Mouse (Mus musculus) bone marrow macrophage, adult 2 months (primary cell): ENCODE measurements around the gene Tgfbr3. TPM values are rescaled to one million over a fixed set of nuclear protein-coding genes. Genes with fewer than 3 reads are reported as not detected.

Source experiments
- H3K27ac ChIP-seq: 2 replicates; pipeline ENCODE4 v1.5.1; 2012; ENCODE audit warnings: low read depth, low read length; ENCODE audit not compliant: insufficient read depth
- H3K4me1 ChIP-seq: 2 replicates; pipeline ENCODE4 v1.6.1; 2012; ENCODE audit warnings: low read length; ENCODE audit not compliant: control insufficient read depth, insufficient read depth
- H3K4me3 ChIP-seq: 2 replicates; pipeline ENCODE4 v1.5.1; 2012; ENCODE audit warnings: mild to moderate bottlenecking, low read length, moderate library complexity; ENCODE audit not compliant: insufficient read depth
- CTCF ChIP-seq: IDR thresholded peaks from 2 replicates; pipeline ENCODE4 v1.5.1; 2012; ENCODE audit warnings: low read depth, mild to moderate bottlenecking, low read length, moderate library complexity
- POLR2A ChIP-seq: IDR thresholded peaks from 2 replicates; pipeline ENCODE4 v1.6.1; 2012; ENCODE audit warnings: mild to moderate bottlenecking, low read depth, low read length, borderline replicate concordance
- polyA plus RNA-seq: library from polyadenylated mRNA; stranded (reverse); fragments of >200 nt; gene quantifications from 2 replicates; pipeline ENCODE4 v1.2.4, GENCODE M21; 2012; ENCODE audit not compliant: missing spikeins, insufficient read depth, insufficient read length

Gene Tgfbr3
- polyA plus RNA-seq, 1 experiment, result 1.1 TPM

GRCm38 (mm10) chr5:107193160-107193559, 96.3 kb downstream of the Tgfbr3 start:
- H3K27ac ChIP-seq, result no peak overlapping the region

DNA sequence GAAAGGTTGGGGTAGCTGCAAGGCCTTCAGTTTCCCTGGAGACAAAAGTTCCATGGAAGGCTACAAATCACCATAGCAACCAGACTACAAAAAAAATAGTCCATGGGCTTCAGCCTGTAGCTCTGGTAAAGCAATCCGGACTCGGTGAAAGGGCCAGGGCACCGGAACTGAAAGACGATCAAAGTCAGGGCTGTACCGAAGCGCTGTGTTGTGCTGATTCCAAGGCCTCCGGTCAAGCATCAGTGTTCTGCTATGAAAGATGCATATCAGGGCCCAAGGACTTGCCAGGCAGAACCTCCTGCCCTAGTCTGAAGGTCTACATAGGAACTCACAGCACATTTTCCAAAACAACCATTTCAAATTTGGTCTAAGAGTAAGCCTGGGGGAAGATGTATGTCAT, 97.1 kb downstream of the Tgfbr3 start:
- H3K4me3 ChIP-seq, result no peak overlapping the region
- no peak overlapping the region for H3K27ac ChIP-seq
- TF ChIP-seq POLR2A (no peak), CTCF (no peak)

More at GRCm38 (mm10) chr5:107193160-107193559, 96.3 kb downstream of the Tgfbr3 start:
- no peaks in the 10 kb centered on the region for H3K4me1 ChIP-seq
- TF ChIP-seq CTCF (no peak), POLR2A (no peak)
- H3K4me3 ChIP-seq, result no peak overlapping the region

GRCm38 (mm10) chr5:107188551-107188950, 100.9 kb downstream of the Tgfbr3 start:
- TF ChIP-seq POLR2A, result no peak
- TF ChIP-seq CTCF, result no peak
- no peak overlapping the region for H3K4me3 ChIP-seq
- no peak overlapping the region for H3K27ac ChIP-seq
- H3K4me1 ChIP-seq, result peaks cover 3% of the 10 kb centered on the region; the same call in 1 of the 2 replicates

More for the DNA sequence above, 97.1 kb downstream of the Tgfbr3 start:
- H3K4me1 ChIP-seq, result no peaks in the 10 kb centered on the region

DNA sequence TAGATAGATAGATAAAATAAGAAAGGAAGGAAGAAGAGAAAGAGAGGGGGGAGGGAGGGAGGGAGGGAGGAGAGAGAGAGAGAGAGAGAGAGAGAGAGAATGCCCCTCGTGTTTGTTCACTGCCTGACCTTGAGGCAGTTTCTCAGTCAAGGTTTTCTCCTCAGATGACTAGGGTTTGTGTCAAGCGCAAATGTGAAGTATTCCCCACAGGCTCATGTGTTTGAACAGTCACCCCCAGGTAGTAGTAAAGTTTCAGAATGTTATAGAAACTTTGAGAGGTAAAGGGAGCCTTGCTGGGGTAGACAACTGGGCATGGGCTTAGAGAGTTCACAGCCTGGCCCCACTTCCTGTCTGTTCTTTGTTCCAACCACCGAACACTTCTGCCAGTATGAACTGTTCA, 103.2 kb downstream of the Tgfbr3 start:
- H3K4me1 ChIP-seq, result peaks cover 3% of the 10 kb centered on the region; the same call in 1 of the 2 replicates
- no peak for TF ChIP-seq POLR2A
- TF ChIP-seq CTCF, result no peak
- no peak overlapping the region for H3K4me3 ChIP-seq
- H3K27ac ChIP-seq, result no peak overlapping the region

- H3K27ac ChIP-seq, result no peak overlapping the region
Measured at GRCm38 (mm10) chr5:107184158-107184883, 105.1 kb downstream of the Tgfbr3 start.

DNA sequence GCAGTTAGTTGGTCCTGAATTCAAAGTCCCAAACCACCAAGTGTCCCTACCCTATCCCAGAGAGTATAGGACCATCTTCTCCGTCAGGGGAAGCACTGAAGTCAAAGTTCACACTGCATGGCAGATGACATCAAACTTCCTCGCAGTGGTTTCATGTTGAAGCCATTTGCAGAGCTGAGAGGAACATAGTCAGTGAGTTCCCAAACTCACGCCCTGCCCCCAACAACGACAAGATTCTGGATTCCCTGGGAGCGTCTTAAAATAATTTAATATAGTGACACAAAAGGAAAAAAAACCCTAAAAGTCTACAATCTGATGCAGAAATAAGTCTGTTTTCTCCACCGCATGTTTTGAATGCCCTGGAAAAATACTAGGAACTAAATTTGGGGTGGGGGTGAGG, 105.9 kb downstream of the Tgfbr3 start:
- Histone ChIP-seq H3K27ac (no peak overlapping the region), H3K4me3 (no peak overlapping the region), H3K4me1 (peaks cover 3% of the 10 kb centered on the region; the same call in 1 of the 2 replicates)
- TF ChIP-seq POLR2A, result no peak
- no peak for TF ChIP-seq CTCF

More at GRCm38 (mm10) chr5:107184158-107184883, 105.1 kb downstream of the Tgfbr3 start:
- Histone ChIP-seq H3K4me1 (peaks cover 3% of the 10 kb centered on the region; the same call in 1 of the 2 replicates), H3K4me3 (no peak overlapping the region)
- TF ChIP-seq POLR2A, result no peak
- TF ChIP-seq CTCF, result no peak

DNA sequence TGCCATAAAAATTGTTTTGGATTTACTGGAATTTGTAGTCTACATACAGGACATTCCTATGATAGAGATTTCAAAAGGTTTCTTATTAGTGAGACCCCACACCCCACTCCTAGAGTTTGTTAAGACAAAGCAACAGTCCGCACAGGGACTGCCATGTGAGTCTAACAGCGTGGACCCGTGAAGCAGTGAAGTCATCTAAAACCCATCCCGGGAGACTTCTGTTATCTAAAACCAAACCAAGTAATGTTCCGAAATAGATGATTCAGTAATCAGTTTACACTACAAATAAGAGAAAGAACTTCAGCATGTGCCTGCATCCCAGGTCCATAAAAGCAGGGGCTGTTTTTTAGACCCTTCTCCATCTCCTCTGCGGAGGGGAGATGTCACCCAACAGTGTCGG, 106.7 kb downstream of the Tgfbr3 start:
- Histone ChIP-seq H3K4me1 (peaks cover 3% of the 10 kb centered on the region; the same call in 1 of the 2 replicates), H3K27ac (no peak overlapping the region)
- no peak for TF ChIP-seq CTCF
- no peak for TF ChIP-seq POLR2A

GRCm38 (mm10) chr5:107181820-107182219, 107.6 kb downstream of the Tgfbr3 start:
- TF ChIP-seq CTCF (no peak), POLR2A (no peak)
- peaks cover 3% of the 10 kb centered on the region; the same call in 1 of the 2 replicates for H3K4me1 ChIP-seq
- no peak overlapping the region for H3K4me3 ChIP-seq
- no peak overlapping the region for H3K27ac ChIP-seq

More for the DNA sequence above, 106.7 kb downstream of the Tgfbr3 start:
- H3K4me3 ChIP-seq, result no peak overlapping the region

GRCm38 (mm10) chr5:107179194-107179593, 110.2 kb downstream of the Tgfbr3 start:
- Histone ChIP-seq H3K27ac (no peak overlapping the region), H3K4me3 (no peak overlapping the region), H3K4me1 (no peaks in the 10 kb centered on the region)
- TF ChIP-seq CTCF (no peak), POLR2A (no peak)

DNA sequence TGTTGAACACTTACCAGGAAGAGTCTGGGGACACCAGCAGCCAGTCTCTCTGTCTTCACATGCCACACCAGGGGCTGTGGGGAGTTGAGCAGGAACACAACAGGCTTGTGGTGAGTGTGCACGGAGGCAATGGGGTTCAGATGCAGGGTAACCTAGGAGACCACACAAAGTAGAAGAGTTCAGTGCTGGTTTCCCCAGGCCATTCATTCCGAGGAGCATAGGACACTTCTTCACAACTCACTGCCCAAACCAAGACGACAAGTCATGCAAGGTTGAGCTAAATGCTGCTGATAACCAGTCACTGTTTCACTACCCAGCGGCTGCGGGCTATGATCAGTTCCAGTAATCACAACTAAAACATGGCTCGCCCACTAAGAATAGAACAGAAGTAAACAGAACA, 111.6 kb downstream of the Tgfbr3 start:
- no peak overlapping the region for H3K27ac ChIP-seq
- H3K4me1 ChIP-seq, result no peaks in the 10 kb centered on the region
- H3K4me3 ChIP-seq, result no peak overlapping the region
- no peak for TF ChIP-seq CTCF
- TF ChIP-seq POLR2A, result no peak

DNA sequence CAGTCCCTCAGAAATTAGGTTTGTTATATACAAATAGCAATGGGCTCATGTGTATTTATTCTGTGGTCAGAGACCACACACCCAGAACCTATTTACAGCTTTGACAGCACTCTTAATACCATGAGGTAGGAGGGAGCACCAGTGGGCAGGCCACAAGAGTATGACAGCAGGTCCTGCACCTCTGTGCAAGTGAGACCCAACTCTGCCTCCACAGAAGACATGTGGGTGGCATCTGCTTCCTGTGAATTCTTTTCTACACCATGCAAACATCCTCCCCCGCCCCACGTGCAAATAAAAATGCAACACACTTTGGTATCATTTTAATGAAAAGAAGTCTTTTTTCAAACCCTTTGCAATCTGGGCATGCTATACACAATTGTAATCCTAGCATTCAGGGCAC, 112.2 kb downstream of the Tgfbr3 start:
- Histone ChIP-seq H3K27ac (no peak overlapping the region), H3K4me1 (no peaks in the 10 kb centered on the region)
- TF ChIP-seq CTCF (no peak), POLR2A (no peak)

More for the DNA sequence above, 112.2 kb downstream of the Tgfbr3 start:
- H3K4me3 ChIP-seq, result no peak overlapping the region
